Mouse (Mus musculus): ENCODE results near the gene C5ar1.

DNA sequence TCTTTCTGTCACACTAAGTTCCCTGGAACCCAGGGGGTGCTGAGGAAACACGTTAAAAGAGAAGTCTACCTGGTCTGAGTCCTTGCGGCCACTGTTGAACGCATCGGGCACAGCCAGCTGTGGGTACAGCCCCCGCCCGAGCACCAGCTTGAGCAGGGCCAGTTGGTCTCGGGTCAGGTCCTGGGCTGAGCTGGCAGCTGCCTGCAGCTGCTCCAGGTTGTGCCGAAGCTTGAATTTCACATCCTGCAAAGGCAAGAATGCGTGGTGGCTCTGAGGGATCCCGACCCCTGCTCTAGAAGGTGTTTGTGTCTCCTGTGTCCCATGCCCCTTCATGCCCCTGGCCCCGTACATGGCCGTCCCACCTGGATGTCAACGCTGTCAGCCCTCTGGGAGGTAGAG lies 55.8 kb downstream of the C5ar1 start:
- TF ChIP-seq CTCF (IDR thresholded peaks at IDR 0.05; ENCODE audit: control insufficient read depth, insufficient read depth, insufficient replicate concordance, low read depth, low read length) (no peak), POLR2A (IDR thresholded peaks at IDR 0.05; ENCODE audit: control insufficient read depth, low read depth, low read length) (no peak)

Data from testis, adult 2 months (tissue).